Mouse (Mus musculus) liver, adult 2 months (tissue): Measurements from ENCODE around the gene Dxo.

Experiments used
- CTCF ChIP-seq: fragments of 200-500 bp; IDR thresholded peaks from 2 replicates; pipeline ENCODE4 v1.5.1; 2011; ENCODE audit warnings: low read depth, low read length, control low read depth
- POLR2A ChIP-seq: fragments of 200-500 bp; IDR thresholded peaks from 2 replicates; pipeline ENCODE4 v1.6.1; 2011; ENCODE audit warnings: low read length, control low read depth; ENCODE audit not compliant: insufficient read depth; ENCODE audit errors: extremely low read depth

DNA sequence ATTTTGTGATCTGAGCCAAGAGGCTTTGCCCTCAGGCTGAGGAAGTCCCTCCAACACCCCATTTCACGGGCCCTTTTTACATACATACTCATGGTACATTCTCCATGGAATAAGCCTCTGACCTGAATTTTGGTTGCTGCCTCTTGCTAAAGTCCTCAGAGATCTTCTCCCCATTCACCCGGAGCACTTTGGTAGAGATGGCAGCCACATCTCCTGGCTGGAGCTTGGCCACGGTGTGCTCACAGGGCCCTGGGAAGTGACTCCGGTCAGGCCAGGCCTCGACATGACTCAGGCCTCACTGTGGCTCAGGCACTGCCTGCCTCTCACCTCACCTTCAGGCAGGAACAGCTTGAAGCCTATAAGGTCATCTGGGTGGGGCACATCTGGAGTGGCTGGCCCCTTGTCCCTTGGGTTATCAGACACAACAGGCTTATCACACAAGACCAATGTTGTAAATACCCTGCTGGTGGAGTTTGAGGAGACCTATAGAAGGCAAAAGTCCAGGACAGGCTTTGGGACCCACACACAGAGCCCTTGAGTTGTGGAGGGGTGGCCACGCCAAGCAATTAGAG, 4.0 kb downstream of the Dxo start:
- TF ChIP-seq POLR2A (no peak), CTCF (no peak)
